Mouse (Mus musculus) kidney, postnatal 0 days (tissue): Measurements from ENCODE around the gene Arl8a. TPM values are rescaled to one million over a fixed set of nuclear protein-coding genes. Genes with fewer than 3 reads are reported as not detected.

Source experiments
- ATAC-seq: fragments of 200-750 bp; cut with Nextera tagmentation; replicated peaks from 2 replicates; pipeline ENCODE4 v1.8.0; 2017; ENCODE audit warnings: low read depth, moderate number of reproducible peaks, moderate TSS enrichment, moderate library complexity; ENCODE audit not compliant: low FRiP score
- DNase-seq: peaks from one replicate; pipeline ENCODE4 v3.0.0-alpha.2; 2016; ENCODE audit warnings: low spot score
- H3K27ac ChIP-seq: fragments of 300-500 bp; sonication (generic); 2 replicates; pipeline ENCODE4 v1.5.1; 2014; ENCODE audit warnings: mild to moderate bottlenecking
- H3K27me3 ChIP-seq: fragments of 300-500 bp; sonication (generic); 2 replicates; pipeline ENCODE4 v1.6.1; 2014; ENCODE audit warnings: low read length, mixed read lengths; ENCODE audit not compliant: insufficient read depth
- H3K36me3 ChIP-seq: fragments of 300-500 bp; sonication (generic); 2 replicates; pipeline ENCODE4 v1.6.1; 2014; ENCODE audit warnings: low read length, mixed read lengths; ENCODE audit not compliant: insufficient read depth
- H3K4me1 ChIP-seq: fragments of 300-500 bp; sonication (generic); replicated peaks from 2 replicates; pipeline ENCODE4 v1.6.1; 2014; ENCODE audit warnings: antibody characterized with exemption, low read length, mixed read lengths; ENCODE audit not compliant: insufficient read depth
- H3K4me2 ChIP-seq: fragments of 300-500 bp; sonication (generic); 2 replicates; pipeline ENCODE4 v1.6.1; 2014; ENCODE audit warnings: mild to moderate bottlenecking, low read length, moderate library complexity, mixed read lengths
- H3K4me3 ChIP-seq: fragments of 300-500 bp; sonication (generic); replicated peaks from 2 replicates; pipeline ENCODE4 v1.5.1; 2014; ENCODE audit warnings: low read depth, low read length
- H3K9ac ChIP-seq: fragments of 300-500 bp; sonication (generic); 2 replicates; pipeline ENCODE4 v1.6.1; 2014; ENCODE audit warnings: low read depth, low read length
- H3K9me3 ChIP-seq: fragments of 300-500 bp; sonication (generic); replicated peaks from 2 replicates; pipeline ENCODE4 v1.6.1; 2016; ENCODE audit warnings: low read length, inconsistent platforms, mixed read lengths
- CTCF ChIP-seq: IDR thresholded peaks from 2 replicates; pipeline ENCODE4 v1.5.1; 2016; ENCODE audit warnings: antibody characterized with exemption, low read depth, mild to moderate bottlenecking, moderate library complexity
- WGBS: fragments of 180-500 bp; shearing (Covaris S2); extraction: QIAGEN DNeasy Blood & Tissue Kit; methylation state at CpG from one replicate; pipeline ENCODE4 v1.1.7; 2014; 5-methylcytosine and 5-hydroxymethylcytosine counted together
- polyA plus RNA-seq: library from polyadenylated mRNA; unstranded; fragments of >200 nt; fragmentation: Nextera tagmentation; extraction: Ambion mirVana; gene quantifications from 2 replicates; pipeline ENCODE4 v1.2.1, GENCODE M21; 2015

The Arl8a gene
- polyA plus RNA-seq, 1 experiment from 2014 or later, result 49.3 TPM

DNA sequence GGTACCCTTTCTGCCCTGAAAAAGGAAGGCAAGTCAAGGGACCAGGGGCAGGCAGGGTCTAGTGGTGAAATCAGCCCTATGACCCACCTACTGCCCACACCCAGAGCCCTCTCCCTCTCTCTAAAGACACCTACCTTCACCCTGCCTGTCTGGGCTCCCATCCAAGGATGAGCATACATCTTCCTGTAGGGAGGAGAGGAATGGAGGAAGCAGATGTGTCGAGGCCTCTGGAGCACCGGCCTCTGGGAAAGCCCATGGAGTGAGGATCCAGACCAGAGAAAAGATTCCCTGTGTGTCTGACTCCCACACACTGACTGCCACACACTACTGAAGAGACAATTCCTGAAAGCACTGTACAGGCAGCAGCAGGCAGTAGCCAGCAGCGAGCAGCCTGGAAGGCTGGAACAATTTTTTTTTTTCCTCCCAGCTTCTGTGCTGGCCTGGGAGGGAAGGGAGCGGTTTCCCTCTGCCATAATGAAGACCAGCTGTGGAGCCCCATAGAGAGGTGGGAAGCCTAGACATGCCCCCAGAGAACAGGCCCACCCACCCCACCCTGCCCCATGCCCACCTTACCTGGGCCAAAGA, 20.1 kb upstream of the Arl8a start:
- H3K27me3 ChIP-seq, result no peaks in the 10 kb centered on the region
- DNase-seq (peak; percentile 60), ATAC-seq (no peak)
- H3K4me2 ChIP-seq, result no peak overlapping the region
- no peak overlapping the region for H3K4me3 ChIP-seq
- H3K27ac ChIP-seq, result no peak overlapping the region
- peaks cover 16% of the 10 kb centered on the region; the same call in 1 of the 2 replicates for H3K4me1 ChIP-seq
- no peaks in the 10 kb centered on the region for H3K36me3 ChIP-seq
- no peak for TF ChIP-seq CTCF
- H3K9ac ChIP-seq, result no peak overlapping the region
- 28% methylated on average over 4 of the region's 4 CpGs for WGBS
- H3K9me3 ChIP-seq, result no peaks in the 10 kb centered on the region

DNA sequence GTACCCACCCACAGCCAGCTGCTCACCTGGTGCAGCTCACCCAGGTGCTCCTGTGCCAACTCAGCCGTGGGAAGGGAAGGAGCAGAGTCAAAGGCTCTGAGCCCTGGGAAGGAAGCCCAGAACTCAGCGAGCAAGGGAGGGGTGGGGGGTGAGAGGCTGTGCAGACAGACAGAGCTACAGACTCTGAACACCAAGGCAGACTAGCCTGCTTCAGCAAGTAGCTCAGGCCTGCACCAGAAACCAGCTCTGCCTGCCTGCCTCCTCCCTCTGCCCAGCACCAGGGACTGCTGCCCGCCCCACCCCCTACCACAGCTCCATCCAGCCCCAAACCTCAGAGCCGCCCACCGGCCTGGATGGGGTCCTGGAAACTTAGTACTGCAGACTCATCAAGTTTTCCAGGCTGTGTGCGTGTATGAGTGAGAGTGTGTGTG, 18.6 kb upstream of the Arl8a start:
- TF ChIP-seq CTCF, result no peak
- H3K4me2 ChIP-seq, result no peak overlapping the region
- no peaks in the 10 kb centered on the region for H3K36me3 ChIP-seq
- H3K27me3 ChIP-seq, result no peaks in the 10 kb centered on the region
- no peak overlapping the region; the same call in 1 of the 2 replicates for H3K27ac ChIP-seq
- DNase-seq, result no peak
- no peak for ATAC-seq
- H3K9me3 ChIP-seq, result no peaks in the 10 kb centered on the region
- H3K9ac ChIP-seq, result peak overlapping the region; percentile 35; the same call in 1 of the 2 replicates
- peaks cover 19% of the 10 kb centered on the region; the same call in 1 of the 2 replicates for H3K4me1 ChIP-seq
- no peak overlapping the region for H3K4me3 ChIP-seq
- WGBS, result 34% methylated on average over 6 of the region's 6 CpGs

DNA sequence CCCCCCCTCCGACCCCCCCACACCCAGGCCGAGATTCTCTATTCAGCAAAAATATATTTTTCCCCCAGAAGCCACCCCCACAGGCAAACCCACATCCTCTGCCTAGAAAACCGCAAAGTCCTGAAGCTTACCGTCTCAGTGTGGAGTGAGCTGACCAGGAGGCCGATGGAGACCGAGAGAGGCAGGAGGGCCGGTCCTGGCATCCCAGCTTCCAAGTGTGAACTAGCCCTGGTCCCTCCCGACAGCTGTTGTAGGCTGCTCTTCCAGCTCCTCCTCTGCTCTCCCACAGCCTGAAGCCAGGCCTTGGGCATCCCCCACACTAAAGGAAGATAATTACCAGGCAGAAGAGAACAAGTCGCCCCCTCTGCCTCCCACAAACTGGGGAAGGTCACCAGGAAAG, 17.6 kb upstream of the Arl8a start:
- Histone ChIP-seq H3K4me2 (no peak overlapping the region), H3K27me3 (no peaks in the 10 kb centered on the region), H3K36me3 (no peaks in the 10 kb centered on the region), H3K9me3 (no peaks in the 10 kb centered on the region), H3K4me1 (peaks cover 19% of the 10 kb centered on the region; the same call in 1 of the 2 replicates), H3K4me3 (no peak overlapping the region), H3K9ac (no peak overlapping the region), H3K27ac (no peak overlapping the region)
- ATAC-seq, result no peak
- no peak for TF ChIP-seq CTCF
- peak; percentile 54 for DNase-seq
- WGBS, result 28% methylated on average over 9 of the region's 9 CpGs

DNA sequence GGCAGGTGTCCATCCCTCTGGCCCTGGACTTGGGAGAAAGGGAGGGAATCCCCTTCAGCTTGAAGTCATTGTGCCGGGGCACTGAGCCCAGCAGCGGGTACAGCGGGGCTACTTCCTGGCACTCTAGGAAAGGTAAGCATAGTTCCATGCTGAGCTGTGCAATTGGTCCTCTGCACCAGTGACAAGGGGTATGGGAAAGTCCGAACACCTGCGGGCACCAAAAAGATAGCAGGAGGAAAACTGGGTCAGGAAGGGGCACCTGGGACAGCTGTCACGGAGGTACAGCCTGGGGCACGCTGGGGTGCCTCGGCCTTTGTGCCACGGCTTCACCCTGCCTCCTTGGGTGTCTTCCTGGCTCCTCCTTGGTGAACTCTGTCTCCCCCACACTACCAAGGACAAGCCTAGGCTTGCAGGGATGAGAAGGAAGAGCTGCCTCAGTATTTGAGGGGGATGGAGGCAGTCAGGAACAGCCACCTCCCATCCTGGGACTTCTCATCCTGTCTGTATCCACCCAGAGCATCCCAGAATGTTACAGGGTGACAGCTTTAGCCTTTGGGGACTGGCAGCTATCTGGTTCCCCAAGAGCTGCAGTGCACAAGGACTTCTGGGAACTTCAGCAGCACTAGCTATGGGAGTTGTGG, 17.0 kb upstream of the Arl8a start:
- H3K27ac ChIP-seq, result no peak overlapping the region
- peaks cover 19% of the 10 kb centered on the region; the same call in 1 of the 2 replicates for H3K4me1 ChIP-seq
- H3K36me3 ChIP-seq, result no peaks in the 10 kb centered on the region
- TF ChIP-seq CTCF, result no peak
- ATAC-seq (no peak), DNase-seq (no peak)
- H3K4me2 ChIP-seq, result no peak overlapping the region
- H3K9ac ChIP-seq, result no peak overlapping the region
- WGBS, result 64% methylated on average over 9 of the region's 9 CpGs
- H3K4me3 ChIP-seq, result no peak overlapping the region
- no peaks in the 10 kb centered on the region for H3K27me3 ChIP-seq
- no peaks in the 10 kb centered on the region for H3K9me3 ChIP-seq

DNA sequence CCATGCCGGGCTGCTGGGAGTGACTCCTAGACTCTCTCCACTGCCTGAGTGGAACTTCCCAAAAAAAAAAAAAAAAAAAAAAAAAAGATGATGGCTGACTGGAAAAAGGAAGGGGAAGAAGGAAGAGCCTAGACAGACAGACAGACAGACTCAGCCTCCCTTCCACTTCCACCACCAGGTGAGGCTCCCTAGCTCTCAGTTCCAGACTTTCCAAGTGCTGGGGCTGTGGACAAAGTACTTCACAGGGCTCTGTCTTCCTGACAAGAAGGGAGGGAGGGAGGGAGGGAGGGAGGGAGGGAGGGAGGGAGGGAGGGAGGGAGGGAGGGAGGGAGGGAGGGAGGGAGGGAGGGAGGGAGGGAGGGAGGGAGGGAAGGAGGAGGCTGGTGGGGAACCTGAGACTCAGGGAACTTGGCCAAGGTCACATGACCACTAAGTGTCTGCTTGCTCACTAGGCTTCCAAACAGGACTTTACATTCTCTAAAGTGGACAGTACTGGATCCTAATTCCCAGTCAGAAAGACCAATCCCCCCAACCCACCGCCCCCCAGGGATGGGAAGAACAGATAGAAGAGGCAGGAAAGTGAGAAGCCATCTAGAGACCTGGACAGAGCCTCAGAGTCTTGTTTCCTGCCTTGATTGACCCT, 16.1 kb upstream of the Arl8a start:
- WGBS, result 80% methylated on average over 2 of the region's 2 CpGs
- H3K27ac ChIP-seq, result no peak overlapping the region
- H3K9ac ChIP-seq, result no peak overlapping the region
- H3K4me2 ChIP-seq, result no peak overlapping the region
- no peak overlapping the region for H3K4me3 ChIP-seq
- no peak for TF ChIP-seq CTCF
- peaks cover 19% of the 10 kb centered on the region; the same call in 1 of the 2 replicates for H3K4me1 ChIP-seq
- ATAC-seq, result no peak
- H3K27me3 ChIP-seq, result no peaks in the 10 kb centered on the region
- DNase-seq, result no peak
- H3K36me3 ChIP-seq, result no peaks in the 10 kb centered on the region
- H3K9me3 ChIP-seq, result no peaks in the 10 kb centered on the region

DNA sequence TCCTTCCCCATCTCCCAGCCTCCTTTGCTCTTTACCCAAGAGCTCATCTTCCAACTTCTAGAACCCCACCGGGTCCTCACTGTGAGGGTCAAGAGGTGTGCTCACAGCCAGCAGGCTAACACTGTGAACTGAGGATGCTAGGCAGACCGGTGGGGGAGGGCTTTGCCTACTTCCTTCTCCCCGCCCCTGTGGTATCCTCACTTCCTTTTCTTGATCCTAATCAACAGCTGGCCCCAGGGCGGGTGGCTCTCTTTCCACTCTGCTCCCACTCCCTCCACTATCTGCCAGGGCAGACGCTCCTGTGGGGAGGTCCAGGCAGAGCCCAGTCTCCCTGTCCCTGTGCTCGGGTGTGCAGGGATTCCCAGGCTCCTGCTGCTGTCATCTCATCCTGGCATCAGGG, 15.6 kb upstream of the Arl8a start:
- Histone ChIP-seq H3K27ac (no peak overlapping the region), H3K4me1 (peaks cover 17% of the 10 kb centered on the region; the same call in 1 of the 2 replicates), H3K9me3 (no peaks in the 10 kb centered on the region), H3K4me2 (no peak overlapping the region), H3K9ac (no peak overlapping the region), H3K27me3 (no peaks in the 10 kb centered on the region), H3K36me3 (no peaks in the 10 kb centered on the region), H3K4me3 (no peak overlapping the region)
- peak; percentile 63 for DNase-seq
- TF ChIP-seq CTCF, result no peak
- 24% methylated on average over 6 of the region's 6 CpGs for WGBS
- no peak for ATAC-seq
